Mouse (Mus musculus): ENCODE results near the gene Fgfr1op2. TPM values are rescaled to one million over a fixed set of nuclear protein-coding genes. Genes with fewer than 3 reads are reported as not detected.

Gene Fgfr1op2
- total RNA-seq, 2 experiments from 2014 or later: 160 to 241 TPM

DNA sequence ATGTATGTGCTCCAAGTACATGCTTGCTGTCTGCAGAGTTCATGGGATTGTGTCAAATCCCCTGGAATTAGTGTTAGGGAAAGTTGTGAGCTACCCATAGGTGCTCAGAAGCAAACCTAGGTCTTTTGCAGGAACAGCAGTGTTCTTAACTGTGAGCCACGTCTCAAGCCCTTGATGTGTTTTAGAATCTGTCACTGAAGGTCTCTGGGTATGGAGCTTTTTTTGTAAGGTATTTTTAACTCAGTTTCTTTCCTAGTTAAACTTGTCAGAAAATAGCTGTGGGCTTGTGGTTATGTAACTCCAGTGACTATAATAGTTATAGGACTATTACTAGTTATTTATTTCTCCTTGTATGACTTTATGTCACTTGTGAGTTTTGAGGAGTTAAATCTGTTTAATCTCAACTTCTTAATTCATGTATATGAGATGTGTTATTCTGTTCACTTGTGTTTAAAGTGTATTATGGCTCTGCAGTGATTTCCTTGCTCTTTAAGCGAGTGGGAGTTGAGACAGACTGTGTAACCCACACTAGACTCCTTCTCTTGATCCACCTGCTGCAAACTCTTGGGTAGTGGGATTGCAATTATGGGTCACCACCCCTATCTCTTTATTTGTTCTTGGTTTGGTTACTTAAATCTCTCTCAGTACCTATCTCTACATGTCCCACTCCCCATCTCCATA is 6.5 kb downstream of the Fgfr1op2 start:
- ATAC-seq (replicated peaks; ENCODE audit: low FRiP score, poor library complexity, severe bottlenecking): no peak

- ATAC-seq (replicated peaks; ENCODE audit: low FRiP score, poor library complexity, severe bottlenecking): no peak
These were observed 8.1 kb downstream of the Fgfr1op2 start for GRCm38 (mm10) chr6:146585134-146585533.

GRCm38 (mm10) chr6:146602601-146603000 is 25.6 kb downstream of the Fgfr1op2 start:
- ATAC-seq (replicated peaks; ENCODE audit: low FRiP score, poor library complexity, severe bottlenecking): no peak

DNA sequence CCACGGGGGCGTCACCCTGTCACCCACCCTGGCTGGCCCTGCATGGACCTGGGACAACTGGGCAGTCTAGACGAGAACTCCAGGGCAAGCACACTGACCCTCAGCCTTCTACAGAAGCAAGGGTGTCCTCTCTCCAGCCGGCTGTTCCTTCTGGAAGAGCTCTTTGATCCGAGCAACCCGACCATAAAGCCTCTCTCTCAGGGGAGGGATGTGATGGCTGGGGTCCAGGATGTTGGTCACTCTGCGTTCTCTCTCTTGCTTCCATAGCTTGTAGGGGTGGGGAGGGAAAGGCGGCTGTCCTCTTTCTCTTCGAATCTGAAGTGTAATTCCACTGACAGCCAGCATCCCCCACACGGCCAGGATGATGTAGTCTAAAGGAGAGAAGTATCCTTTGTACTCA is 26.6 kb downstream of the Fgfr1op2 start:
- ATAC-seq (replicated peaks; ENCODE audit: low FRiP score, poor library complexity, severe bottlenecking): no peak

DNA sequence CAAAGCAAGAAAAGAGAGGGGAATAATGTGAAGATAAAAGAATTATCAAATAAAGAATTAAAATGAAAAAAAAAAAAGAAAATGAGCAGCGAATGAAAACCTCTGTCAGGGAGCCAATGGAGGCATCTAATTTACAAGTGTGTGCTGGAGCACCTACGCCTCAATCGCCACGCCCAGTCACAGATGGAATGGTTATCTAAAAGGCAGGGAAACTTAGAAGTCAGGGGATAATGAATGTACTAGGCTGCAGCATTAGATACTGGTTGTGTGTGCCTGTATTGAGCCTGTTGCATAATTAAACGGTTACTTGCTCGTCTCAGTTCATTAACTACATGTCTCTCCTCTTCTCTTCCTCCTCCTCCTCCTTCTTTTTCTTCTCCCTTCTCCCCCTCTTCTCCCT is 34.4 kb downstream of the Fgfr1op2 start:
- peak; percentile 86 for ATAC-seq (replicated peaks; ENCODE audit: low FRiP score, poor library complexity, severe bottlenecking)

DNA sequence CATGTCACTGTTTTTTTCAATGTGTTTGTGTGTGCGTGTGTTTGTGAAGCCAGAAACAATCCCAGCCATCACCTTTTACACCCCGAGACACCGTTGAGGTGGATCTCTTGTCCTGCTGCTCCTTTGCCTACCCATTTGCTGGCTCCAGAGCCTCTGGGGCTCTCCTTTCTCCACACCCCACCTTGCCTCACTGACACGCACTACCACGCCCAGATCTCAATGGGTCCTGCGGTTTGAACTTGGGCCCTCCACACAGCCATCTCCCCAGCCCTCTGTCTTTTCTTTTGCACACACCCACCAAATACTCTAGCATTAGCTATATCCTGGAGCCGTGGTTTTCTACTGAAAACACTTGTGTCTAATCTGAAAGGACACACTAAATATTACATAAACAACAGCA is 34.9 kb downstream of the Fgfr1op2 start:
- peak; percentile 79 for ATAC-seq (replicated peaks; ENCODE audit: low FRiP score, poor library complexity, severe bottlenecking)

- ATAC-seq (replicated peaks; ENCODE audit: low FRiP score, poor library complexity, severe bottlenecking): no peak
These were observed 35.7 kb downstream of the Fgfr1op2 start for GRCm38 (mm10) chr6:146612736-146613135.

DNA sequence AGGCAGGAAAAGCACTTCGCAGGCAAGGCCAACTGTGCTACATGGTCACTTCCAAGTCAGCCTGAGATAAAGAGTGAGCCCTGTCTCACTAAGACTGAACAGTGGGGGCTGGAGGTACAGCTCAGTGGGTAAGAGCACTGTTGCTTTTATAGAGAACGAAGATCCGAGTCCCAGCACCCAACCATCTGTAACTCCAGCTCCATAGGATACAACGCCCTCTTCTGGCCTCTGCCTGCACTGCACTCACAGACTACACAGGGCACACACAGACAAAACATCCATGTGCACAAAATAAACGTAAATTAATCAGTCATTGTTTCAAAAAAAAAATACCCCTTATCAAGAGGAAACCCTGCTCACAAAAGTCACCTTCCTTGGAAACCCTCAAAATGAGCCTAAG is 36.9 kb downstream of the Fgfr1op2 start:
- ATAC-seq (replicated peaks; ENCODE audit: low FRiP score, poor library complexity, severe bottlenecking): no peak

DNA sequence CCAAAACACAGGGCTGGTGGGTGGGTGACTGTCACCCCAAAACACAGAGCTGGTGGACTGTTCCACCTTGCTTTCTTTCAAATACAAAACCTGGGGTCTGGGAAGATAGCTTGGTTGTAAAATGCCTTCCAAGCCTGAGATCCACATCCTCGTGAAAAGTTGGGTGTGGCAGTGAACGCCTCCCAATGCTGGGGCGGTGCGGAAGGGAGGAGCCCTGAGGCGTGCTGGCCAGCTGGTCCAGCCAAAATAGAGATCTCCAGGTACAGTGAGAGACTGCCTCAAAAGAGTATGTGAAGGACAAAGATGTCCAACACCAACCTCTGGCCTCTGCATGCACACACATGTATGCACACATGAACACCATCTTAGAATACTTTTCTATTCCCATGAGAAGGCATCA is 37.5 kb downstream of the Fgfr1op2 start:
- peak; percentile 76 for ATAC-seq (replicated peaks; ENCODE audit: low FRiP score, poor library complexity, severe bottlenecking)

DNA sequence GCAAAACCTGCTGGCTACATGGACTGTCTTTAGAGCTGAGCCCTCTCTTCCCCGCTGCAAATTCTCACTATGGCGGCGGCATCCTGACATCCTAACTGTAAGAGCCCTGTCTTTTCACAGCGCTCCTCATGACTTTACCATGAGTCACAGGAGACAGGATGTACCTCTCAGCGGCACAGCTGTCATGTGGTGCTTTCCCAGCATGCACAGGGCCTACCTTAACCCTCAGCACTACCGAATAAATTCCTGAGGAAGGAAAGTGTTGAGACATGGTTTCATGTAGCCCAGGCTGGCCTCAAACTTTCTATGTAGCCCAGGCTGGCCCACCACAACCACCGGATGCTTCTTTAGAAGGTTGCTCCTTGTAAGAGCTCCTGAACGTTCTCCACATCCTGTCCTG is 38.9 kb downstream of the Fgfr1op2 start:
- no peak for ATAC-seq (replicated peaks; ENCODE audit: low FRiP score, poor library complexity, severe bottlenecking)

GRCm38 (mm10) chr6:146616670-146617069 is 39.7 kb downstream of the Fgfr1op2 start:
- ATAC-seq (replicated peaks; ENCODE audit: low FRiP score, poor library complexity, severe bottlenecking): no peak

DNA sequence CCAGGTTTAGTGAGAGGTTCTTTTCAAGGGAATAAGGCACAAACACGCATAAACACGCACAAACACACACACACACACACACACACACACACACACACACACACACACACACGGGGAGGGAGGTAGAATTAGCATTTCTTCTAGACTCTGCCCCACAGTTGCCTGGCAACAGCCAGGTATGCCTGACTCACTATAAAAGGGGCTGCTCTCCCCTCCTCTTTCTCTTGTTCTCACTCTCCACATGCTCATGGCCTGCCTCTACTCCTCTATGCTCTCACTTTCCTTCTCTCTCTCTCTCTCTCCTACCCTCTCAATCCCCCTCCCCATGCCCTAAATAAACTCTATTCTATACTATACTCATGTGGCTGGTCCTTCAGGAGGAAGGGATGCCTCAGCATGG is 51.1 kb downstream of the Fgfr1op2 start:
- ATAC-seq (replicated peaks; ENCODE audit: low FRiP score, poor library complexity, severe bottlenecking): no peak

DNA sequence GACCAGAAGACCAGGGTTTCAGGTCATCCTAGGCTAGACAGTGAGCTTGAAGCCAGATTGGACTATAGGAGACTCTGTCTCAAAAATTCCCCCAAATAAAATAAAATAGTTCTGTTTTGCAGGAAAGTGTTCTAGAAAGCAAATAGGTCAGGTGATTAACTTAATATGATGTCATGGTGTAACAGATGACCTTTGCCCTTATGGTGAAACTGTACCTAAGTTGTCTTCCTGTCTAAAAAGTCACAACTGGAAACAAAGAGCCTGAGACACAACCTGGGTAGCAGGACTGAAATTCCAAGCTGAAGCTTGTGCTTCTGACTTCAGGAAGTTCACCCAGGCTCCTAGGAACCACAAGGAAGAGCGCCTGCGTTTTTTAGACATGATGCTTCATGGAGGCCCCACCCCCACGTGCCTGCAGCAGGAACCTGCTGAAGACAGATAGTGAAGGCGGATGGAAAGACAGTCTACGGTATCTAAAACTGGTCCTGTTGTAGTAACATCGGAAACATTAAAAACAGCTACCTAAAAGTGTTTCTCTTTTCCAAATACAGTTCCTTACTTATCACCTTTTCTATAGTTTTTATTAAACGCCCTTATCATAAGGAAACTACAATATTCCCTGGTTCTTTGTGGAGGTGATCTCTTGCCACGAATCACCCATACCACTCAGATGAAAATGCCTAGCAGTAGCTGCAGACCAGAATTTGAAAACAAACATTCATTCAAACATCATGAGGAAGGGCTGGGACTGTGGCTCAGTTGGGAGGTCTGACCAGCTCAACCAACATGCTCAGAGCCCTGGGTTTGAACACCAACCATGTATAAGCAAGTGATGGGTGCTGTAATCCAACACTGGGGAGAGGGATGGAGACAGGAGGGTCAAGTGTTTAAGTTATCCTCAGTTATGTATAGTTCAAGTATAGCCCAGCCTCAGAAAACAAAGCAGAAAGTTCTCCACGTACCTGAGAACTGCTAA is 53.1 kb downstream of the Fgfr1op2 start:
- ATAC-seq (replicated peaks; ENCODE audit: low FRiP score, poor library complexity, severe bottlenecking): peak; percentile 81

DNA sequence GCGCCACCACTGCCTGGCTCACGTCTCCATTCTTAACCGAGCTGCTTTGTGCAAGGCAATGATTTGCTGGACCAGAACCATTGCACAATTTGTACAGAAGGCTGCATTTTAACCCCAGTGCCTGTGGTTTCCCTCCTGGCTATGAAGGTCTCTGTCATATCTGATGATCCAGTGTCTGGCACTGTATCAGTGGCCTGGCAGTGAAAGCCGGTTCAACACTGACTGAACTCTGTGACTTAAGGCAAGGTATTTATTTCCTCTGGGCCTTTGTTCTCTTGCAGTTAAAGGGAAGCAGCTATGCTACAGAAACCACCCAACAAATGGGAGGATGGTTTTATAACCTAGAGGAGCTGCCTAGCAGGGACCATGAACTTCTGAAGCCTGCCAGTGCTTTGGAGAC is 54.0 kb downstream of the Fgfr1op2 start:
- no peak for ATAC-seq (replicated peaks; ENCODE audit: low FRiP score, poor library complexity, severe bottlenecking)

GRCm38 (mm10) chr6:146631847-146632246 is 54.8 kb downstream of the Fgfr1op2 start:
- ATAC-seq (replicated peaks; ENCODE audit: low FRiP score, poor library complexity, severe bottlenecking): no peak

- ATAC-seq (replicated peaks; ENCODE audit: low FRiP score, poor library complexity, severe bottlenecking): no peak
These were observed 55.4 kb downstream of the Fgfr1op2 start for GRCm38 (mm10) chr6:146632403-146632802.

- no peak for ATAC-seq (replicated peaks; ENCODE audit: low FRiP score, poor library complexity, severe bottlenecking)
These were observed 56.1 kb downstream of the Fgfr1op2 start for GRCm38 (mm10) chr6:146633097-146633496.

GRCm38 (mm10) chr6:146633629-146634014 is 56.6 kb downstream of the Fgfr1op2 start:
- ATAC-seq (replicated peaks; ENCODE audit: low FRiP score, poor library complexity, severe bottlenecking): peak; percentile 41; the same call in 1 of the 2 replicates

- peak; percentile 22; the same call in 1 of the 2 replicates for ATAC-seq (replicated peaks; ENCODE audit: low FRiP score, poor library complexity, severe bottlenecking)
These were observed 57.2 kb downstream of the Fgfr1op2 start for GRCm38 (mm10) chr6:146634015-146634722.

Measured in erythroid progenitor cell, adult 5-6 weeks (primary cell).